Mouse (Mus musculus): Measurements from ENCODE around the gene Tbc1d10a. TPM values are rescaled to one million over a fixed set of nuclear protein-coding genes. Genes with fewer than 3 reads are reported as not detected.

The Tbc1d10a gene
- polyA plus RNA-seq, 1 experiment from 2014 or later, result 22.1 TPM

- Histone ChIP-seq H3K9me3 (ENCODE audit: control insufficient read depth, low read length) (no peaks in the 10 kb centered on the region), H3K4me1 (ENCODE audit: control insufficient read depth, insufficient read depth, low read length) (no peaks in the 10 kb centered on the region), H3K4me3 (ENCODE audit: low read depth, low read length) (no peak within 1 kb of the TSS), H3K4me2 (ENCODE audit: low read depth) (no peak within 1 kb of the TSS), H3K9ac (ENCODE audit: low read length) (no peak within 1 kb of the TSS), H3K27ac (ENCODE audit: low read depth, low read length) (no peak within 1 kb of the TSS), H3K36me3 (ENCODE audit: control insufficient read depth, insufficient read depth, low read length) (no peaks in the 10 kb centered on the region), H3K27me3 (ENCODE audit: control insufficient read depth, insufficient read depth, low read length) (no peaks in the 10 kb centered on the region)
- 80% methylated on average over 16 of the region's 16 CpGs for WGBS
- DNase-seq (ENCODE audit: low spot score) (no peak), ATAC-seq (ENCODE audit: insufficient read depth, low FRiP score, low TSS enrichment) (no peak)
These were observed 49.3 kb downstream of the Tbc1d10a start, which contains the start of gene Osm for GRCm38 (mm10) chr11:4235665-4236545. Gene Osm (plus strand): TSS chr11:4236420.

GRCm38 (mm10) chr11:4236546-4237067 is 50.0 kb downstream of the Tbc1d10a start:
- no peaks in the 10 kb centered on the region for H3K9me3 ChIP-seq (ENCODE audit: control insufficient read depth, low read length)
- no peaks in the 10 kb centered on the region for H3K27me3 ChIP-seq (ENCODE audit: control insufficient read depth, insufficient read depth, low read length)
- ATAC-seq (ENCODE audit: insufficient read depth, low FRiP score, low TSS enrichment) (no peak), DNase-seq (ENCODE audit: low spot score) (no peak)
- H3K4me3 ChIP-seq (ENCODE audit: low read depth, low read length), result no peak overlapping the region
- H3K27ac ChIP-seq (ENCODE audit: low read depth, low read length), result no peak overlapping the region
- 92% methylated on average over 21 of the region's 21 CpGs for WGBS
- no peaks in the 10 kb centered on the region for H3K36me3 ChIP-seq (ENCODE audit: control insufficient read depth, insufficient read depth, low read length)
- H3K4me2 ChIP-seq (ENCODE audit: low read depth), result no peak overlapping the region
- no peak overlapping the region for H3K9ac ChIP-seq (ENCODE audit: low read length)
- H3K4me1 ChIP-seq (ENCODE audit: control insufficient read depth, insufficient read depth, low read length), result no peaks in the 10 kb centered on the region

GRCm38 (mm10) chr11:4237389-4237912 is 50.9 kb downstream of the Tbc1d10a start:
- DNase-seq (ENCODE audit: low spot score), result no peak

GRCm38 (mm10) chr11:4238167-4238566 is 51.6 kb downstream of the Tbc1d10a start:
- Histone ChIP-seq H3K27ac (ENCODE audit: low read depth, low read length) (no peak overlapping the region), H3K27me3 (ENCODE audit: control insufficient read depth, insufficient read depth, low read length) (no peaks in the 10 kb centered on the region), H3K4me3 (ENCODE audit: low read depth, low read length) (no peak overlapping the region), H3K9ac (ENCODE audit: low read length) (no peak overlapping the region), H3K4me1 (ENCODE audit: control insufficient read depth, insufficient read depth, low read length) (no peaks in the 10 kb centered on the region), H3K4me2 (ENCODE audit: low read depth) (no peak overlapping the region), H3K9me3 (ENCODE audit: control insufficient read depth, low read length) (no peaks in the 10 kb centered on the region), H3K36me3 (ENCODE audit: control insufficient read depth, insufficient read depth, low read length) (no peaks in the 10 kb centered on the region)
- 85% methylated on average over 6 of the region's 6 CpGs for WGBS
- no peak for ATAC-seq (ENCODE audit: insufficient read depth, low FRiP score, low TSS enrichment)
- no peak for DNase-seq (ENCODE audit: low spot score)

More at GRCm38 (mm10) chr11:4237389-4237912, 50.9 kb downstream of the Tbc1d10a start:
- Histone ChIP-seq H3K9ac (ENCODE audit: low read length) (no peak overlapping the region), H3K4me3 (ENCODE audit: low read depth, low read length) (no peak overlapping the region), H3K36me3 (ENCODE audit: control insufficient read depth, insufficient read depth, low read length) (no peaks in the 10 kb centered on the region), H3K9me3 (ENCODE audit: control insufficient read depth, low read length) (no peaks in the 10 kb centered on the region), H3K27ac (ENCODE audit: low read depth, low read length) (no peak overlapping the region), H3K4me1 (ENCODE audit: control insufficient read depth, insufficient read depth, low read length) (no peaks in the 10 kb centered on the region), H3K4me2 (ENCODE audit: low read depth) (no peak overlapping the region), H3K27me3 (ENCODE audit: control insufficient read depth, insufficient read depth, low read length) (no peaks in the 10 kb centered on the region)
- ATAC-seq (ENCODE audit: insufficient read depth, low FRiP score, low TSS enrichment), result no peak
- WGBS, result 88% methylated on average over 17 of the region's 18 CpGs

GRCm38 (mm10) chr11:4239691-4240090 is 53.1 kb downstream of the Tbc1d10a start:
- H3K4me1 ChIP-seq (ENCODE audit: control insufficient read depth, insufficient read depth, low read length), result no peaks in the 10 kb centered on the region
- H3K4me3 ChIP-seq (ENCODE audit: low read depth, low read length), result no peak overlapping the region
- no peak overlapping the region for H3K27ac ChIP-seq (ENCODE audit: low read depth, low read length)
- DNase-seq (ENCODE audit: low spot score) (no peak), ATAC-seq (ENCODE audit: insufficient read depth, low FRiP score, low TSS enrichment) (no peak)
- H3K9ac ChIP-seq (ENCODE audit: low read length), result no peak overlapping the region
- H3K9me3 ChIP-seq (ENCODE audit: control insufficient read depth, low read length), result no peaks in the 10 kb centered on the region
- H3K4me2 ChIP-seq (ENCODE audit: low read depth), result no peak overlapping the region
- no peaks in the 10 kb centered on the region for H3K27me3 ChIP-seq (ENCODE audit: control insufficient read depth, insufficient read depth, low read length)
- WGBS, result 89% methylated on average over 23 of the region's 23 CpGs
- H3K36me3 ChIP-seq (ENCODE audit: control insufficient read depth, insufficient read depth, low read length), result no peaks in the 10 kb centered on the region

GRCm38 (mm10) chr11:4240151-4240550 is 53.6 kb downstream of the Tbc1d10a start:
- Histone ChIP-seq H3K4me2 (ENCODE audit: low read depth) (no peak overlapping the region), H3K27ac (ENCODE audit: low read depth, low read length) (no peak overlapping the region), H3K9ac (ENCODE audit: low read length) (no peak overlapping the region), H3K36me3 (ENCODE audit: control insufficient read depth, insufficient read depth, low read length) (no peaks in the 10 kb centered on the region), H3K4me1 (ENCODE audit: control insufficient read depth, insufficient read depth, low read length) (no peaks in the 10 kb centered on the region), H3K27me3 (ENCODE audit: control insufficient read depth, insufficient read depth, low read length) (no peaks in the 10 kb centered on the region), H3K9me3 (ENCODE audit: control insufficient read depth, low read length) (no peaks in the 10 kb centered on the region), H3K4me3 (ENCODE audit: low read depth, low read length) (no peak overlapping the region)
- 79% methylated on average over 7 of the region's 7 CpGs for WGBS
- ATAC-seq (ENCODE audit: insufficient read depth, low FRiP score, low TSS enrichment), result no peak
- DNase-seq (ENCODE audit: low spot score), result no peak

GRCm38 (mm10) chr11:4241180-4241579 is 54.6 kb downstream of the Tbc1d10a start:
- no peaks in the 10 kb centered on the region for H3K36me3 ChIP-seq (ENCODE audit: control insufficient read depth, insufficient read depth, low read length)
- H3K9ac ChIP-seq (ENCODE audit: low read length), result no peak overlapping the region
- no peak overlapping the region for H3K27ac ChIP-seq (ENCODE audit: low read depth, low read length)
- H3K9me3 ChIP-seq (ENCODE audit: control insufficient read depth, low read length), result no peaks in the 10 kb centered on the region
- WGBS, result 81% methylated on average over 4 of the region's 4 CpGs
- DNase-seq (ENCODE audit: low spot score) (no peak), ATAC-seq (ENCODE audit: insufficient read depth, low FRiP score, low TSS enrichment) (no peak)
- H3K4me2 ChIP-seq (ENCODE audit: low read depth), result no peak overlapping the region
- H3K27me3 ChIP-seq (ENCODE audit: control insufficient read depth, insufficient read depth, low read length), result no peaks in the 10 kb centered on the region
- no peaks in the 10 kb centered on the region for H3K4me1 ChIP-seq (ENCODE audit: control insufficient read depth, insufficient read depth, low read length)
- no peak overlapping the region for H3K4me3 ChIP-seq (ENCODE audit: low read depth, low read length)

- Histone ChIP-seq H3K4me2 (ENCODE audit: low read depth) (no peak overlapping the region), H3K27me3 (ENCODE audit: control insufficient read depth, insufficient read depth, low read length) (no peaks in the 10 kb centered on the region), H3K9ac (ENCODE audit: low read length) (no peak overlapping the region), H3K36me3 (ENCODE audit: control insufficient read depth, insufficient read depth, low read length) (no peaks in the 10 kb centered on the region), H3K4me1 (ENCODE audit: control insufficient read depth, insufficient read depth, low read length) (no peaks in the 10 kb centered on the region), H3K27ac (ENCODE audit: low read depth, low read length) (no peak overlapping the region), H3K9me3 (ENCODE audit: control insufficient read depth, low read length) (no peaks in the 10 kb centered on the region), H3K4me3 (ENCODE audit: low read depth, low read length) (no peak overlapping the region)
- ATAC-seq (ENCODE audit: insufficient read depth, low FRiP score, low TSS enrichment), result no peak
- 70% methylated on average over 6 of the region's 6 CpGs for WGBS
- DNase-seq (ENCODE audit: low spot score), result no peak
These were observed 59.5 kb downstream of the Tbc1d10a start for GRCm38 (mm10) chr11:4246126-4246525.

- no peaks in the 10 kb centered on the region for H3K27me3 ChIP-seq (ENCODE audit: control insufficient read depth, insufficient read depth, low read length)
- H3K4me3 ChIP-seq (ENCODE audit: low read depth, low read length), result no peak overlapping the region
- no peaks in the 10 kb centered on the region for H3K36me3 ChIP-seq (ENCODE audit: control insufficient read depth, insufficient read depth, low read length)
- ATAC-seq (ENCODE audit: insufficient read depth, low FRiP score, low TSS enrichment), result no peak
- H3K27ac ChIP-seq (ENCODE audit: low read depth, low read length), result no peak overlapping the region
- H3K4me1 ChIP-seq (ENCODE audit: control insufficient read depth, insufficient read depth, low read length), result no peaks in the 10 kb centered on the region
- no peak overlapping the region for H3K4me2 ChIP-seq (ENCODE audit: low read depth)
- no peak for DNase-seq (ENCODE audit: low spot score)
- no peaks in the 10 kb centered on the region for H3K9me3 ChIP-seq (ENCODE audit: control insufficient read depth, low read length)
- H3K9ac ChIP-seq (ENCODE audit: low read length), result no peak overlapping the region
- 78% methylated on average over 4 of the region's 4 CpGs for WGBS
These were observed 60.0 kb downstream of the Tbc1d10a start for GRCm38 (mm10) chr11:4246623-4247022.

All from neural tube, embryonic 11.5 days (tissue).